Mouse (Mus musculus) Patski (cell line): Measurements from ENCODE around the gene Crym. TPM values are rescaled to one million over a fixed set of nuclear protein-coding genes. Genes with fewer than 3 reads are reported as not detected.
A peak's percentile ranks its signal among the peaks of the same experiment; 100 is the strongest.

Source experiments
- ATAC-seq: fragments of 100-300 bp; one replicate; pipeline ENCODE4 v1.8.0; 2021
- CTCF ChIA-PET: fragments of 350-600 bp; sonication (Branson Sonifier 250); formaldehyde crosslinking; loops from one replicate; lab custom pipeline; 2022; ENCODE audit warnings: inconsistent platforms; lab: Charles Lee
- POLR2A ChIA-PET: fragments of 350-600 bp; sonication (Branson Sonifier 250); formaldehyde crosslinking; loops from one replicate; lab custom pipeline; 2022; ENCODE audit warnings: antibody characterized with exemption, inconsistent platforms; lab: Charles Lee
- DNase-seq: peaks from one replicate; pipeline ENCODE4 v3.0.0-alpha.2; 2011; ENCODE audit warnings: low read depth, low spot score
- H3K27me3 ChIP-seq: fragments of 371-371 bp; one replicate; pipeline ENCODE4 v1.5.1; 2021
- CTCF ChIP-seq: fragments of 100-300 bp; IDR thresholded peaks from one replicate; pipeline ENCODE4 v1.5.1; 2021
- in situ Hi-C: fragments of 300-500 bp; cut with MboI; formaldehyde crosslinking; loops from 3 replicates; pipeline ENCODE4 v1.11.1; 2018; ENCODE audit warnings: low pct_unique_long_range_greater_than_20kb, mixed read lengths
- polyA plus RNA-seq: library from polyadenylated mRNA; unstranded; gene quantifications from one replicate; pipeline ENCODE4 v1.2.3, GENCODE M21; 2021

Gene Crym
- polyA plus RNA-seq: not detected

DNA sequence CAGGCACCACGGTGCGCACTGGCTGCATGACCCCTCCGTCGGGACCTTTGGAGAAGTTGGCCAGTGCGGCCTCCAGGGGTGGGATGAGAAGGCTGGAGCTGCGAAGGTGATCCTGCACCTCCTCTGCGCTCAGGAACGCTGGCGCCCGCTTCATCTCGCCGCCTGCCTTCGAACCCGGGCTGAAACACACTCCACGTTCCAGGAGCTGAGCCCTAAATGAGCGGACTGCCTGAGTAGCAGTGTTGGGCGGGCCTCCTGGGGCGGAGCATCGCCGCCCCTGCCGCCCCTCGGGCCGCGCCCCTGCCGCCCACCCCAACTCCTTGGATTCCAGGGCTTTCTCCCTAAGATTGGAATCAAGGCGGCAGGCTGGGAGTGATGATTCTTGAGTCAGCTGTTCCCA, at the start of gene Crym:
TSS of gene Crym (minus strand) at position 341 of the 400 bp plus-strand sequence.
- no peak for TF ChIP-seq CTCF
- ATAC-seq (no peak), DNase-seq (no peak)
- in situ Hi-C loops: no loop called here
- ChIA-PET CTCF (no interaction called here), POLR2A (no interaction called here)
- H3K27me3 ChIP-seq: no peaks in the 10 kb centered on the region

GRCm38 (mm10) chr7:120241092-120241491, 39.2 kb upstream of the Crym start:
- TF ChIP-seq CTCF: peak; percentile 64
- ATAC-seq (no peak), DNase-seq (no peak)
- ChIA-PET POLR2A (interaction anchor here (0.5 kb wide), 1 partner anchor 482 kb away, joined by 3 read pairs; no protein-coding TSS in a partner anchor), CTCF (no interaction called here)
- H3K27me3 ChIP-seq: no peaks in the 10 kb centered on the region
- in situ Hi-C loops: no loop called here

DNA sequence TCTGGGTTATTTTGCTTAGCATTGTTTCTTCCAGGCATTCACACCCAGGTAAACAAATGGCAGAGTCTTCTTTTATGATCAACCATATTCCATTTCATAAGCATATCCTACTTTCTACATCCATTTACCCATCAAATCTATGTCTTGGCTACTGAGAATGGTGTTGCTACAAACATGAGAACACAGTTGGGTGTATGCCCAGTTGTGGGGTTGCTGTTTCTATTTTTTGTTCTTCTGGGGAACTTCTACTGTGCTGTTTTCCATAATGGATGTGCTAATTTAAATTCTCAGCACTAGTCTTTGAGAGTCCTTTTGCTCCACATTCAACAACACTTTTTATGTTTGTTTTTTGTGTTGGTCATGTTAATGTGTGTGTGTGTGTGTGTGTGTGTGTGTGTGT, 26.6 kb upstream of the Crym start:
- ChIA-PET POLR2A (no interaction called here), CTCF (no interaction called here)
- DNase-seq: no peak
- no peak for TF ChIP-seq CTCF
- ATAC-seq: no peak
- H3K27me3 ChIP-seq: peaks cover 13% of the 10 kb centered on the region
- in situ Hi-C loops: no loop called here

DNA sequence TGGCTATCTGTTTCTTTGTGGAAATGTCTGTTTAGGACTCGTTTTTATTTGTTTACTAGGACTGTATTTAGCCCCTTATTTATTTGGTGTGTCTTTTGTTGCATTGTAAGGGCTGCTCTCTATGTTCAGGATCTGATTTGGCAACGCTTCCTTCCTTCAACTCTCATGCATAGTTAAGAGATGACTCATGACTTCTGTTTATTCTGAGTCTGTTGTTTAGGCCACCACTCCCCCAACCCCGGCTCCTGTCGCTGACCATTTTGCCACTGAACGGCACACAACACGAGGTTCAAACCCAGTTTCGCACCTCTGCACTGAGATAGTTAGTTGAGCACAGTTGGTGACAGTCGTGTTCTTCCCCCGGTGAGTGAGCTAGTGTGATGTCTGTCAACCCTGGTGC, 4.1 kb upstream of the Crym start:
- CTCF ChIA-PET: no interaction called here
- no peaks in the 10 kb centered on the region for H3K27me3 ChIP-seq
- no peak for ATAC-seq
- POLR2A ChIA-PET: no interaction called here
- no peak for TF ChIP-seq CTCF
- no peak for DNase-seq
- in situ Hi-C loops: no loop called here

GRCm38 (mm10) chr7:120203789-120204188, 1.9 kb upstream of the Crym start, which contains the start of gene Abca14:
Abca14 (plus strand) TSS chr7:120203961.
- DNase-seq: no peak
- in situ Hi-C loops: no loop called here
- no peak for ATAC-seq
- CTCF ChIA-PET: no interaction called here
- POLR2A ChIA-PET: no interaction called here
- peak; percentile 34 for TF ChIP-seq CTCF
- H3K27me3 ChIP-seq: no peaks in the 10 kb centered on the region

DNA sequence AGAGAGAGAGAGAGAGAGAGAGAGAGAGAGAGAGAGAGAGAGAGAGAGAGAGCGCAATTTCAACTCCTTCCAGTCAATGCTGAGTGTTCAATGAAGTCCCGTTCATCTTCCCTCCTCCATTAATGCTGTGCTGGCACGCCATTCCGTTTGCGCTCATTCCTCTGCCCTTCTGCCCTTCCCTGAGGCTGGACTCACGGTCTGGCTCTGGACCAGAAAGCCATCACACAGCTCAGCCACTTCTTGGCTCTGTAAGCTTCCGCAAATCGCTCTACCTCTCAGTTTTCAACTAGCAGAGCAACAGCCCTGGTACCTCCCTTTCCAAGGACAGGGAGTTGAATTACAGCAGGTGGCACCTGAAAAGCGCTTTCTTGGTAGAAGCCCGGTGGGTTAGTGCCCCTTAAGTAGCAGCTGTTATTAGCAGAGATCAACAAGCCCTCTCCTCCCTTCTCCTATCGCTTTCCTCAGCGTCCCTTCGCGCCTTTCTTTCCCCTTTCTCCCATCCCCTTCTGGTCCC, 623 bp downstream of the Crym start:
- H3K27me3 ChIP-seq: no peaks in the 10 kb centered on the region
- DNase-seq (no peak), ATAC-seq (no peak)
- in situ Hi-C loops: no loop called here
- ChIA-PET POLR2A (no interaction called here), CTCF (no interaction called here)
- TF ChIP-seq CTCF: no peak

DNA sequence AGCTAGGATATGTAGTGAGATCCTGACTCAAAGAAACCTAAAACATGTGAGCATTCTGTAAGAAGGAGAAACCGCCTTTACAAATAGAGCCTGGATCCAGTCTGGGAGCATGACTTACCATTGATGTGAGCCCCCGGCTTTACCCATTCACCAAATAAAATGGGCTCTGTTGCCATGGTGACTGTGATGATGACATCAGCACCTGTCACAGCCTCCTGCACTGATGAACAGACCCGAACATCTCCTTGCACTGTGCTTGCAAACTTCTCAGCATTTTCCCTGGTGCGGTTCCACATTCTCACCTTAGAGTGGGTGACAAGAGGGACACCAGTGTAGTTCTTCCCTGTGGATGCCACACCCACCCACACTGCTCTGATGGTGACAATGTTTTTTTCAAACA, 6.7 kb downstream of the Crym start:
- H3K27me3 ChIP-seq: no peaks in the 10 kb centered on the region
- no peak for ATAC-seq
- POLR2A ChIA-PET: no interaction called here
- in situ Hi-C loops: no loop called here
- DNase-seq: no peak
- TF ChIP-seq CTCF: no peak
- CTCF ChIA-PET: interaction anchor here (1.0 kb wide), 1 partner anchor 37 kb away, joined by 3 read pairs; no protein-coding TSS in a partner anchor

GRCm38 (mm10) chr7:120192816-120193215, 9.1 kb downstream of the Crym start:
- DNase-seq: no peak
- no peaks in the 10 kb centered on the region for H3K27me3 ChIP-seq
- ChIA-PET CTCF (no interaction called here), POLR2A (no interaction called here)
- in situ Hi-C loops: no loop called here
- ATAC-seq: no peak
- TF ChIP-seq CTCF: no peak

- ATAC-seq: no peak
- ChIA-PET CTCF (no interaction called here), POLR2A (no interaction called here)
- in situ Hi-C loops: no loop called here
- TF ChIP-seq CTCF: no peak
- DNase-seq: no peak
- H3K27me3 ChIP-seq: no peaks in the 10 kb centered on the region
Observed at GRCm38 (mm10) chr7:120192207-120192606, 9.7 kb downstream of the Crym start.

DNA sequence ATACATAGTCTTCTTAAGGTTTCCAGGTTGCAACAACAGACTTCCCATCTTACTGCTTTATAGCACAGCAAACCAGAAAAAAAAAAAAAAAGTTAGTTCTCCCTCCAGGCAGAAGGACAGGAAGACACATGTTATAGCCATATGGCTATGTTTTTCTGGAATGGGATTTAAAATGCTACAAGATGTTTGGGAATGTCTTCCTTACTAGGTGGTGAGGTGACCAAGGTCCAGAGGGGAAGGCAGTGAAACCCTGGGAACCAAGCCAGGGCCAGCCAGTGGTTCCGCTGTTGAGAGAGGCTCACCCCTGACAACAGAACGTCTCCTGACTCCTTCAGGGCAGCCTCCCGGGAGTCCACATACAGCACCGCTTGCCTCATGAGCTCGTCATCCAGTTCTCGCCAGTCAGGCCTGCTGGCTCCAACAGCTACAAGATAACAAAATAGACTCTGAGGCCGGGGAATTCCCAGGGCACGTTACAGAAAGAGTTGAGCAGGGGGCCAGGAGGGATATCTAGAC, 11.7 kb downstream of the Crym start:
- DNase-seq: no peak
- H3K27me3 ChIP-seq: no peaks in the 10 kb centered on the region
- ChIA-PET POLR2A (no interaction called here), CTCF (interaction anchor here (1.5 kb wide), 1 partner anchor 9 kb away, joined by 5 read pairs; no protein-coding TSS in a partner anchor)
- in situ Hi-C loops: no loop called here
- TF ChIP-seq CTCF: no peak
- no peak for ATAC-seq

DNA sequence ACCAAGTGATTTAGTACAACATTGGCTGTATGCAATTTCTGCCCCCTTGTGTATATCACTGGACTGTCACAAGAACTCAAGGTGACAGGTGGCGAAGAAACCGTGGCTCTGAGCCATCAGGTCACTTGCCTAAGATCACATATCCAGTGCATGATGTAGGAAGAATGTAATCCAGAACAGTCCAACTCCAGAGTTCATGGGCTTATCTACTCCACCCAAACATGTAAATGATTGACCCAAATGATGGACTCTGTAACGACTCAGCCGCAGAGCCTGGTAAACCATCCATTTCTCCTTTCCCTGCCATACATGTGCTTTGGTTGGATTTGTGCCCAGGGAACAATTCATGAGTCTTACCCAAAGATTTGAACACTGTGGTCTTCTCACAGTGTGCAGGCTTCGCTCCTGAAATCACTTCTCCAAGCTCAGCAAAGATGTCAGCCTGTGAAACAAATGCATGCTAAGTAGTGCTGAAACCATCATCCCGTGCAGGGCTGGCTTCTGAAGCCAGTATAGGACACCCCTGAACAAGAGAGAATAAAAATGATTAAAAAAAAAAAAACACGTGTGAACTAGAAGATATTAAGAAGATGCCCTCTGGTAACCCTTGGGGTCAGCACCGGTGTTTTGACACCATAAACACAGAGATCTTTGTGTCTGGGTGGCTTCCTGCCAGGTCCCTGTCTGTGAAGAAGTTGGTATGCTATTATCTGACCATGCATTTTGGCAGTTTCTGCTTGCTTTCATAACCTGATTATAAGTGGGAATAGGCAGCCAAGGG, 12.4 kb downstream of the Crym start:
- in situ Hi-C loops: no loop called here
- H3K27me3 ChIP-seq: no peaks in the 10 kb centered on the region
- TF ChIP-seq CTCF: no peak
- ChIA-PET POLR2A (no interaction called here), CTCF (no interaction called here)
- DNase-seq (peak; percentile 17), ATAC-seq (no peak)
